Mouse (Mus musculus) megakaryocyte, embryonic 14.5 days (primary cell): ENCODE results near the gene Galm.

ENCODE experiments used
- FLI1 ChIP-seq: IDR thresholded peaks from 2 replicates; pipeline ENCODE4 v1.6.1; 2012; ENCODE audit warnings: low read length, inconsistent platforms, mixed read lengths
- GATA1 ChIP-seq: IDR thresholded peaks from 3 replicates; pipeline ENCODE4 v1.6.1; 2012; ENCODE audit warnings: mixed read lengths, low read length, inconsistent platforms, borderline replicate concordance

DNA sequence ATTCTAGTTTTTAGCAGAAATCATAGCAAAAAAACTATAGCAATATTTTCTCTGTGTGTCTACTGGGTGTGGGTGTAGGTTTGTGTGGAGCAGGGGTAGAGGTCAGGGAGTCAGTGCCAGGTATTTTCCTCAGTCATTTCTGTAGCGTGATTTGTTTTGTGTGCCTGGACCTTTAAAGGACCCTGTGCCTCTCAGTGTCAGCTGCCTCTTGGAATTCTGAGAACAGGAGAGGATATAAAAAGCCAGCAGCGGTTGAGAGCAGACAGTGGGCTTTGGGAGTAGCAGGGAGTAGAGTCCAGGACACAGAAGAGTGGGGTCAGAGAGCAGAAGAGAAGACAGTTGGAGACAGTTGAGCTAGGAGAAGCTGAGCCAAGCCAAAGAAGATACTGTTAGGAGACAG is 92.9 kb downstream of the Galm start:
- TF ChIP-seq GATA1 (no peak), FLI1 (no peak)
